Mouse (Mus musculus) hindbrain, embryonic 15.5 days (tissue): ENCODE results near the gene Psmb1. TPM values are rescaled to one million over a fixed set of nuclear protein-coding genes. Genes with fewer than 3 reads are reported as not detected.

ENCODE experiments used
- ATAC-seq: fragments of 200-750 bp; cut with Nextera tagmentation; 2 replicates; pipeline ENCODE4 v1.8.0; 2017; ENCODE audit warnings: low read depth, moderate number of reproducible peaks, moderate TSS enrichment; ENCODE audit not compliant: low FRiP score
- H3K27ac ChIP-seq: fragments of 300-500 bp; sonication (generic); replicated peaks from 2 replicates; pipeline ENCODE4 v1.5.1; 2015; ENCODE audit warnings: mild to moderate bottlenecking, inconsistent platforms
- H3K27me3 ChIP-seq: fragments of 300-500 bp; sonication (generic); 2 replicates; pipeline ENCODE4 v1.6.1; 2015; ENCODE audit warnings: control low read depth, inconsistent platforms
- H3K36me3 ChIP-seq: fragments of 300-500 bp; sonication (generic); 2 replicates; pipeline ENCODE4 v1.6.1; 2015; ENCODE audit warnings: control low read depth, inconsistent platforms
- H3K4me1 ChIP-seq: fragments of 300-500 bp; sonication (generic); replicated peaks from 2 replicates; pipeline ENCODE4 v1.6.1; 2015; ENCODE audit warnings: control low read depth, inconsistent platforms
- H3K4me2 ChIP-seq: fragments of 300-500 bp; sonication (generic); 2 replicates; pipeline ENCODE4 v1.6.1; 2015; ENCODE audit warnings: moderate library complexity, mild to moderate bottlenecking, inconsistent platforms
- H3K4me3 ChIP-seq: fragments of 300-500 bp; sonication (generic); 2 replicates; pipeline ENCODE4 v1.5.1; 2015; ENCODE audit warnings: mild to moderate bottlenecking, inconsistent platforms
- H3K9ac ChIP-seq: fragments of 300-500 bp; sonication (generic); 2 replicates; pipeline ENCODE4 v1.6.1; 2015; ENCODE audit warnings: inconsistent platforms
- H3K9me3 ChIP-seq: fragments of 300-500 bp; sonication (generic); 2 replicates; pipeline ENCODE4 v1.6.1; 2016; ENCODE audit warnings: control low read depth, inconsistent platforms
- WGBS: fragments of 180-500 bp; shearing (Covaris S2); methylation state at CpG from one replicate; pipeline ENCODE4 v1.1.7; 2015; 5-methylcytosine and 5-hydroxymethylcytosine counted together
- polyA plus RNA-seq: library from polyadenylated mRNA; unstranded; fragments of >200 nt; fragmentation: Nextera tagmentation; extraction: Ambion mirVana; gene quantifications from 2 replicates; pipeline ENCODE4 v1.2.1, GENCODE M21; 2015

Gene Psmb1
- polyA plus RNA-seq, 1 experiment from 2014 or later, result 229 TPM

- no peak overlapping the region for H3K27ac ChIP-seq
- no peak overlapping the region for H3K9ac ChIP-seq
- H3K4me3 ChIP-seq, result no peak overlapping the region
- ATAC-seq, result no peak
- H3K9me3 ChIP-seq, result no peaks in the 10 kb centered on the region
- no peaks in the 10 kb centered on the region for H3K4me1 ChIP-seq
- H3K4me2 ChIP-seq, result no peak overlapping the region
- WGBS, result 76% methylated on average over 1 of the region's 1 CpGs
- H3K36me3 ChIP-seq, result peaks cover 72% of the 10 kb centered on the region
- no peaks in the 10 kb centered on the region for H3K27me3 ChIP-seq
Observed at GRCm38 (mm10) chr17:15429937-15430336, 69.6 kb downstream of the Psmb1 start.

GRCm38 (mm10) chr17:15429451-15429850 lies 70.1 kb downstream of the Psmb1 start:
- Histone ChIP-seq H3K4me1 (no peaks in the 10 kb centered on the region), H3K9me3 (no peaks in the 10 kb centered on the region), H3K9ac (no peak overlapping the region), H3K36me3 (peaks cover 71% of the 10 kb centered on the region), H3K27me3 (no peaks in the 10 kb centered on the region), H3K27ac (no peak overlapping the region), H3K4me2 (no peak overlapping the region), H3K4me3 (no peak overlapping the region)
- 87% methylated on average over 6 of the region's 6 CpGs for WGBS
- ATAC-seq, result no peak

GRCm38 (mm10) chr17:15425931-15426330 lies 73.6 kb downstream of the Psmb1 start:
- ATAC-seq, result no peak
- WGBS, result 94% methylated on average over 3 of the region's 3 CpGs
- H3K4me1 ChIP-seq, result no peaks in the 10 kb centered on the region

More at GRCm38 (mm10) chr17:15425931-15426330, 73.6 kb downstream of the Psmb1 start:
- no peaks in the 10 kb centered on the region for H3K27me3 ChIP-seq
- no peak overlapping the region for H3K27ac ChIP-seq
- H3K9ac ChIP-seq, result no peak overlapping the region
- no peak overlapping the region for H3K4me3 ChIP-seq
- H3K36me3 ChIP-seq, result peaks cover 80% of the 10 kb centered on the region
- H3K4me2 ChIP-seq, result no peak overlapping the region
- H3K9me3 ChIP-seq, result no peaks in the 10 kb centered on the region

Other genes starting within 250 kb of the Psmb1 start
- gene Dll1, start 122.9 kb downstream of the Psmb1 start, polyA plus RNA-seq, result 18.2 and 21.4 TPM in 2 replicates
- 45.0 and 45.7 TPM in 2 replicates for gene Fam120b, start 103.5 kb downstream of the Psmb1 start, polyA plus RNA-seq
- 53.5 and 59.6 TPM in 2 replicates for gene Tbp, start 137 bp upstream of the Psmb1 start, polyA plus RNA-seq
- 58.2 TPM in 2 replicates for gene Pdcd2, start 27.6 kb upstream of the Psmb1 start, polyA plus RNA-seq
- gene Prdm9, start 64.6 kb upstream of the Psmb1 start, polyA plus RNA-seq, result 1.4 and 2.3 TPM in 2 replicates
- gene Chd1, start 205.2 kb upstream of the Psmb1 start, polyA plus RNA-seq, result 16.6 and 18.0 TPM in 2 replicates